Mouse (Mus musculus): Measurements from ENCODE around the gene Slc30a7.

GRCm38 (mm10) chr3:116016116-116016515, 8.9 kb upstream of the Slc30a7 start:
- TF ChIP-seq CTCF (IDR thresholded peaks at IDR 0.05 in 2 of 3, conservative IDR thresholded peaks at IDR 0.05 in 1 of 3; ENCODE audit: control insufficient read depth in 1 of 3, insufficient read depth in 1 of 3, low read depth in 2 of 3, low read length in 3 of 3, poor library complexity in 1 of 3, severe bottlenecking in 1 of 3) (no peak), ETS1 (IDR thresholded peaks at IDR 0.05; ENCODE audit: low read depth, low read length) (no peak), POLR2A (IDR thresholded peaks at IDR 0.05; ENCODE audit: control insufficient read depth in 1 of 2, insufficient read depth in 1 of 2, low read depth in 1 of 2, low read length in 2 of 2, poor library complexity in 1 of 2) (no peak), JUND (IDR thresholded peaks at IDR 0.05; ENCODE audit: low read depth, low read length) (no peak), CHD2 (IDR thresholded peaks at IDR 0.05; ENCODE audit: low read length) (no peak), GATA1 (IDR thresholded peaks at IDR 0.05; ENCODE audit: low read depth, low read length) (no peak), CHD1 (IDR thresholded peaks at IDR 0.05; ENCODE audit: low read depth, low read length) (no peak), GABPA (IDR thresholded peaks at IDR 0.05; ENCODE audit: low read depth, low read length) (no peak), USF1 (IDR thresholded peaks at IDR 0.05; ENCODE audit: low read depth, low read length) (no peak), TAL1 (IDR thresholded peaks at IDR 0.05; ENCODE audit: low read length) (no peak)

Data from MEL (cell line).